Mouse (Mus musculus) erythroblast, embryonic 14.5 days (primary cell): ENCODE results near the gene Gm11111.

Source experiments
- GATA1 ChIP-seq: IDR thresholded peaks from 2 replicates; pipeline ENCODE4 v1.6.1; 2012; ENCODE audit warnings: low read length, inconsistent platforms, mixed read lengths
- TAL1 ChIP-seq: IDR thresholded peaks from 3 replicates; pipeline ENCODE4 v1.6.1; 2012; ENCODE audit warnings: low read length, inconsistent platforms, mixed read lengths

DNA sequence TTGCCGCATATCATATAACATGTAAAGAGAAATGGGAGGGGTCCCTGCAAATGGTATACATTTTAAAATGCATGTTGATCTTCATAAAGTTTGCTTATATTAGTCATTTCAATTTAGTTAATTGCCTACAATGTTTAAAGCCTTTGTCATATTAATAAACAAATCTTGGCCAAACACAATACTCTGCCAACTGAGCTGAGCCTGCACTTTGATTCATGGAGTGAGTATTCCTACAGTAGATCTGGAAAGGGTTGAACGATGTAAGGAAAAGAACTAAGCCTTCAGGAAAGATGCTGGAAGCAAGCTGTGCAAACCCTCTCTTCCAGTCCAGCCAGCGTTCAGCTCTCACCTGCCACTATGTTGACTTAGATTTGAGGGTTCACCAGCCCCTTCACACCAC is 29.6 kb downstream of the Gm11111 start:
- TF ChIP-seq GATA1 = no peak
- TF ChIP-seq TAL1 = no peak
